Mouse (Mus musculus) cortical plate, adult 2 months (tissue): ENCODE data around the gene Cntnap2.

Source experiments
- CTCF ChIP-seq: fragments of 200-500 bp; IDR thresholded peaks from 2 replicates; pipeline ENCODE4 v1.5.1; 2011; ENCODE audit warnings: mild to moderate bottlenecking, control low read depth, low read length; ENCODE audit not compliant: insufficient read depth; ENCODE audit errors: extremely low read depth
- POLR2A ChIP-seq: fragments of 200-500 bp; IDR thresholded peaks from 2 replicates; pipeline ENCODE4 v1.6.1; 2011; ENCODE audit warnings: mild to moderate bottlenecking, low read length, control low read depth; ENCODE audit not compliant: insufficient read depth; ENCODE audit errors: extremely low read depth

GRCm38 (mm10) chr6:45544319-45544875 is 485.2 kb downstream of the Cntnap2 start:
- TF ChIP-seq CTCF (no peak), POLR2A (no peak)
